Mouse (Mus musculus): ENCODE results near the gene Itga5.

GRCm38 (mm10) chr15:103355420-103355819 is 11.1 kb downstream of the Itga5 start:
- TF ChIP-seq CTCF (conservative IDR thresholded peaks at IDR 0.05; ENCODE audit: low read length) = no peak
- no peak for TF ChIP-seq POU5F1 (IDR thresholded peaks at IDR 0.05; ENCODE audit: borderline replicate concordance, low read length)

Data from E14TG2a.4 (cell line).